Mouse (Mus musculus): ENCODE data around the gene Adap2. TPM values are rescaled to one million over a fixed set of nuclear protein-coding genes. Genes with fewer than 3 reads are reported as not detected.
"Not testable (repeated sequence)": the region's sequence is repeated elsewhere in the genome, so short reads cannot be mapped to it uniquely, and the experiment has no call there.

Gene Adap2
- total and polyA plus RNA-seq, 3 experiments: 5.5 to 11.0 (median 10.5) TPM

- H3K4me3 ChIP-seq: peak overlapping the region; percentile 99
- 42% methylated on average over 12 of the region's 12 CpGs for WGBS
- not testable (repeated sequence) for H3K27me3 ChIP-seq (ENCODE audit: control insufficient read depth, insufficient read depth, low read length); H3K4me1 ChIP-seq (ENCODE audit: control insufficient read depth, insufficient read depth, low read length); DNase-seq; H3K79me2 ChIP-seq (replicated peaks; ENCODE audit: control insufficient read depth, insufficient read depth, low read length); H3K36me3 ChIP-seq (ENCODE audit: control insufficient read depth, insufficient read depth, low read length)
- peak overlapping the region; percentile 24; the same call in 1 of the 2 replicates for H3K9ac ChIP-seq (ENCODE audit: low read depth, low read length)
- peak; percentile 51 for TF ChIP-seq CTCF (IDR thresholded peaks at IDR 0.05)
- peak overlapping the region; percentile 98 for H3K27ac ChIP-seq
- intact Hi-C loops (cut with DNase I): loop anchor here (5.0 kb wide), 1 partner anchor 96 kb away; the partner anchor contains the start of gene Atad5
Observed at GRCm38 (mm10) chr11:80183054-80183704, 29.3 kb downstream of the Adap2 start.

- DNase-seq: peak; percentile 92 to 93
- H3K4me3 ChIP-seq: peak within 1 kb of the TSS; percentile 99
- H3K27ac ChIP-seq: peak within 1 kb of the TSS; percentile 98
- peaks cover 3% of the 10 kb centered on the region; the same call in 1 of the 2 replicates for H3K36me3 ChIP-seq (ENCODE audit: control insufficient read depth, insufficient read depth, low read length)
- peak within 1 kb of the TSS; percentile 92 for H3K9ac ChIP-seq (ENCODE audit: low read depth, low read length)
- no peaks in the 10 kb centered on the region for H3K27me3 ChIP-seq (ENCODE audit: control insufficient read depth, insufficient read depth, low read length)
- H3K79me2 ChIP-seq (replicated peaks; ENCODE audit: control insufficient read depth, insufficient read depth, low read length): no peaks in the 10 kb centered on the region
- no peak for TF ChIP-seq CTCF (IDR thresholded peaks at IDR 0.05)
- peak; percentile 96 for TF ChIP-seq POLR2A (IDR thresholded peaks at IDR 0.05; ENCODE audit: insufficient read depth, low read depth, low read length)
- peak; percentile 90; the same call in 1 of the 2 replicates for TF ChIP-seq EP300 (IDR thresholded peaks at IDR 0.05; ENCODE audit: insufficient read depth, low read depth, low read length)
- WGBS: under 1% methylated on average over 33 of the region's 33 CpGs
- intact Hi-C loops (cut with DNase I): loop anchor here (2.0 to 5.0 kb wide), 2 partner anchors 41 to 96 kb away; partner anchors contain the start of genes Atad5 and Tefm
- no peaks in the 10 kb centered on the region; the same call in none of the 2 replicates for H3K4me1 ChIP-seq (ENCODE audit: control insufficient read depth, insufficient read depth, low read length)
Observed at GRCm38 (mm10) chr11:80183705-80184255, 29.9 kb downstream of the Adap2 start, which contains the start of gene Rnf135. Gene Rnf135 (plus strand): TSS chr11:80183851.

- 80% methylated on average over 6 of the region's 6 CpGs for WGBS
- Histone ChIP-seq H3K9ac (ENCODE audit: low read depth, low read length) (peak overlapping the region; percentile 92; the same call in 1 of the 2 replicates), H3K4me1 (ENCODE audit: control insufficient read depth, insufficient read depth, low read length) (no peaks in the 10 kb centered on the region; the same call in none of the 2 replicates), H3K36me3 (ENCODE audit: control insufficient read depth, insufficient read depth, low read length) (peaks cover 3% of the 10 kb centered on the region; the same call in 1 of the 2 replicates), H3K79me2 (replicated peaks; ENCODE audit: control insufficient read depth, insufficient read depth, low read length) (no peaks in the 10 kb centered on the region), H3K4me3 (peak overlapping the region; percentile 99), H3K27ac (peak overlapping the region; percentile 98), H3K27me3 (ENCODE audit: control insufficient read depth, insufficient read depth, low read length) (no peaks in the 10 kb centered on the region)
- no peak for DNase-seq
- intact Hi-C loops (cut with DNase I): loop anchor here (2.0 to 5.0 kb wide), 2 partner anchors 42 to 97 kb away; partner anchors contain the start of genes Atad5 and Tefm
- TF ChIP-seq EP300 (IDR thresholded peaks at IDR 0.05; ENCODE audit: insufficient read depth, low read depth, low read length): no peak
- TF ChIP-seq CTCF (IDR thresholded peaks at IDR 0.05): no peak
Observed at GRCm38 (mm10) chr11:80184531-80185071, 30.7 kb downstream of the Adap2 start.

GRCm38 (mm10) chr11:80185441-80185976, 31.6 kb downstream of the Adap2 start:
- not testable (repeated sequence) for H3K27me3 ChIP-seq (ENCODE audit: control insufficient read depth, insufficient read depth, low read length); H3K4me1 ChIP-seq (ENCODE audit: control insufficient read depth, insufficient read depth, low read length); H3K27ac ChIP-seq; DNase-seq; H3K4me3 ChIP-seq; H3K36me3 ChIP-seq (ENCODE audit: control insufficient read depth, insufficient read depth, low read length); H3K79me2 ChIP-seq (replicated peaks; ENCODE audit: control insufficient read depth, insufficient read depth, low read length); H3K9ac ChIP-seq (ENCODE audit: low read depth, low read length)
- intact Hi-C loops (cut with DNase I): loop anchor here (2.0 kb wide), 1 partner anchor 43 kb away; the partner anchor contains the start of gene Tefm
- 52% methylated on average over 5 of the region's 5 CpGs for WGBS

- DNase-seq: no peak
- Histone ChIP-seq H3K9ac (ENCODE audit: low read depth, low read length) (no peak overlapping the region), H3K27ac (no peak overlapping the region), H3K4me3 (no peak overlapping the region), H3K79me2 (replicated peaks; ENCODE audit: control insufficient read depth, insufficient read depth, low read length) (no peaks in the 10 kb centered on the region), H3K4me1 (ENCODE audit: control insufficient read depth, insufficient read depth, low read length) (no peaks in the 10 kb centered on the region; the same call in 1 of the 2 replicates), H3K27me3 (ENCODE audit: control insufficient read depth, insufficient read depth, low read length) (no peaks in the 10 kb centered on the region), H3K36me3 (ENCODE audit: control insufficient read depth, insufficient read depth, low read length) (no peaks in the 10 kb centered on the region; the same call in 1 of the 2 replicates)
- TF ChIP-seq POLR2A (IDR thresholded peaks at IDR 0.05; ENCODE audit: insufficient read depth, low read depth, low read length) (no peak), CTCF (IDR thresholded peaks at IDR 0.05) (no peak), EP300 (IDR thresholded peaks at IDR 0.05; ENCODE audit: insufficient read depth, low read depth, low read length) (no peak)
- intact Hi-C loops (cut with DNase I): no loop called here
- WGBS: 92% methylated on average over 4 of the region's 4 CpGs
Observed at GRCm38 (mm10) chr11:80190280-80190679, 36.4 kb downstream of the Adap2 start.

- WGBS: 73% methylated on average over 4 of the region's 4 CpGs
- TF ChIP-seq CTCF (IDR thresholded peaks at IDR 0.05): peak; percentile 29
- TF ChIP-seq POLR2A (IDR thresholded peaks at IDR 0.05; ENCODE audit: insufficient read depth, low read depth, low read length): no peak
- no peak overlapping the region for H3K9ac ChIP-seq (ENCODE audit: low read depth, low read length)
- DNase-seq: no peak
- intact Hi-C loops (cut with DNase I): no loop called here
- no peaks in the 10 kb centered on the region for H3K4me1 ChIP-seq (ENCODE audit: control insufficient read depth, insufficient read depth, low read length)
- no peaks in the 10 kb centered on the region for H3K79me2 ChIP-seq (replicated peaks; ENCODE audit: control insufficient read depth, insufficient read depth, low read length)
- H3K36me3 ChIP-seq (ENCODE audit: control insufficient read depth, insufficient read depth, low read length): no peaks in the 10 kb centered on the region; the same call in 1 of the 2 replicates
- H3K27ac ChIP-seq: no peak overlapping the region
- no peak overlapping the region for H3K4me3 ChIP-seq
- H3K27me3 ChIP-seq (ENCODE audit: control insufficient read depth, insufficient read depth, low read length): no peaks in the 10 kb centered on the region
Observed at GRCm38 (mm10) chr11:80193827-80194226, 39.9 kb downstream of the Adap2 start.

Measured in heart, adult 2 months (tissue).